Mouse (Mus musculus): ENCODE data around the gene Susd3.

Gene Susd3

GRCm38 (mm10) chr13:49248467-49248862 lies at the start of gene Susd3:
Gene Susd3, minus strand, starts transcription at chr13:49248706.
- no peak for DNase-seq

- DNase-seq = no peak
Measured at GRCm38 (mm10) chr13:49296270-49296669, 47.8 kb upstream of the Susd3 start.

- DNase-seq = no peak
Measured at GRCm38 (mm10) chr13:49294108-49294507, 45.6 kb upstream of the Susd3 start.

- no peak for DNase-seq
Measured at GRCm38 (mm10) chr13:49291949-49292348, 43.4 kb upstream of the Susd3 start.

GRCm38 (mm10) chr13:49291398-49291797 lies 42.9 kb upstream of the Susd3 start:
- peak; percentile 13 for DNase-seq

- DNase-seq = no peak
Measured at GRCm38 (mm10) chr13:49287224-49287623, 38.7 kb upstream of the Susd3 start.

GRCm38 (mm10) chr13:49286750-49287149 lies 38.2 kb upstream of the Susd3 start:
- DNase-seq = no peak

- DNase-seq = no peak
Measured at GRCm38 (mm10) chr13:49283686-49284085, 35.2 kb upstream of the Susd3 start.

- no peak for DNase-seq
Measured at GRCm38 (mm10) chr13:49282168-49282567, 33.7 kb upstream of the Susd3 start.

GRCm38 (mm10) chr13:49271831-49272765 lies 23.6 kb upstream of the Susd3 start:
- peak; percentile 56 for DNase-seq

GRCm38 (mm10) chr13:49270500-49270899 lies 22.0 kb upstream of the Susd3 start:
- DNase-seq = no peak

GRCm38 (mm10) chr13:49267645-49268044 lies 19.1 kb upstream of the Susd3 start:
- no peak for DNase-seq

GRCm38 (mm10) chr13:49260036-49260722 lies 11.7 kb upstream of the Susd3 start:
- no peak for DNase-seq

- no peak for DNase-seq
Measured at GRCm38 (mm10) chr13:49257819-49258313, 9.4 kb upstream of the Susd3 start.

GRCm38 (mm10) chr13:49252746-49253145 lies 4.2 kb upstream of the Susd3 start:
- DNase-seq = no peak

- no peak for DNase-seq
Measured at GRCm38 (mm10) chr13:49252113-49252512, 3.6 kb upstream of the Susd3 start.

- DNase-seq = no peak
Measured at GRCm38 (mm10) chr13:49250716-49251517, 2.4 kb upstream of the Susd3 start.

- no peak for DNase-seq
Measured at GRCm38 (mm10) chr13:49249634-49250033, 1.1 kb upstream of the Susd3 start.

GRCm38 (mm10) chr13:49248923-49249322 lies 417 bp upstream of the Susd3 start:
- no peak for DNase-seq

- peak; percentile 19 for DNase-seq
Measured at GRCm38 (mm10) chr13:49247740-49248466, 603 bp downstream of the Susd3 start.

- DNase-seq = no peak
Measured at GRCm38 (mm10) chr13:49247232-49247739, 1.2 kb downstream of the Susd3 start.

GRCm38 (mm10) chr13:49246626-49247025 lies 1.9 kb downstream of the Susd3 start:
- no peak for DNase-seq
